Mouse (Mus musculus) neural tube, embryonic 15.5 days (tissue): Measurements from ENCODE around the gene Hpcal1. TPM values are rescaled to one million over a fixed set of nuclear protein-coding genes. Genes with fewer than 3 reads are reported as not detected.
A peak's percentile ranks its signal among the peaks of the same experiment; 100 is the strongest.
"Not testable (repeated sequence)": the region's sequence is repeated elsewhere in the genome, so short reads cannot be mapped to it uniquely, and the experiment has no call there.

Experiments used
- ATAC-seq: fragments of 200-750 bp; cut with Nextera tagmentation; 2 replicates; pipeline ENCODE4 v1.8.0; 2017; ENCODE audit warnings: mild to moderate bottlenecking, moderate TSS enrichment, moderate library complexity; ENCODE audit not compliant: low FRiP score
- H3K27ac ChIP-seq: fragments of 300-500 bp; sonication (generic); replicated peaks from 2 replicates; pipeline ENCODE4 v1.5.1; 2015; ENCODE audit warnings: mild to moderate bottlenecking, inconsistent platforms
- H3K27me3 ChIP-seq: fragments of 300-500 bp; sonication (generic); replicated peaks from 2 replicates; pipeline ENCODE4 v1.6.1; 2015; ENCODE audit warnings: inconsistent platforms
- H3K36me3 ChIP-seq: fragments of 300-500 bp; sonication (generic); 2 replicates; pipeline ENCODE4 v1.6.1; 2015; ENCODE audit warnings: inconsistent platforms
- H3K4me1 ChIP-seq: fragments of 300-500 bp; sonication (generic); 2 replicates; pipeline ENCODE4 v1.6.1; 2015; ENCODE audit warnings: inconsistent platforms
- H3K4me2 ChIP-seq: fragments of 300-500 bp; sonication (generic); 2 replicates; pipeline ENCODE4 v1.6.1; 2015; ENCODE audit warnings: inconsistent platforms, mild to moderate bottlenecking, moderate library complexity
- H3K4me3 ChIP-seq: fragments of 300-500 bp; sonication (generic); replicated peaks from 2 replicates; pipeline ENCODE4 v1.5.1; 2015; ENCODE audit warnings: mild to moderate bottlenecking, inconsistent platforms
- H3K9ac ChIP-seq: fragments of 300-500 bp; sonication (generic); replicated peaks from 2 replicates; pipeline ENCODE4 v1.6.1; 2015; ENCODE audit warnings: mild to moderate bottlenecking, inconsistent platforms
- H3K9me3 ChIP-seq: fragments of 300-500 bp; sonication (generic); replicated peaks from 2 replicates; pipeline ENCODE4 v1.6.1; 2016; ENCODE audit warnings: inconsistent platforms
- WGBS: fragments of 180-500 bp; shearing (Covaris S2); methylation state at CpG from one replicate; pipeline ENCODE4 v1.1.7; 2015; ENCODE audit warnings: mixed read lengths; 5-methylcytosine and 5-hydroxymethylcytosine counted together
- polyA plus RNA-seq: library from polyadenylated mRNA; unstranded; fragments of >200 nt; fragmentation: Nextera tagmentation; extraction: Ambion mirVana; gene quantifications from 2 replicates; pipeline ENCODE4 v1.2.1, GENCODE M21; 2015

Hpcal1 gene
- polyA plus RNA-seq, 1 experiment from 2014 or later: 133 TPM

DNA sequence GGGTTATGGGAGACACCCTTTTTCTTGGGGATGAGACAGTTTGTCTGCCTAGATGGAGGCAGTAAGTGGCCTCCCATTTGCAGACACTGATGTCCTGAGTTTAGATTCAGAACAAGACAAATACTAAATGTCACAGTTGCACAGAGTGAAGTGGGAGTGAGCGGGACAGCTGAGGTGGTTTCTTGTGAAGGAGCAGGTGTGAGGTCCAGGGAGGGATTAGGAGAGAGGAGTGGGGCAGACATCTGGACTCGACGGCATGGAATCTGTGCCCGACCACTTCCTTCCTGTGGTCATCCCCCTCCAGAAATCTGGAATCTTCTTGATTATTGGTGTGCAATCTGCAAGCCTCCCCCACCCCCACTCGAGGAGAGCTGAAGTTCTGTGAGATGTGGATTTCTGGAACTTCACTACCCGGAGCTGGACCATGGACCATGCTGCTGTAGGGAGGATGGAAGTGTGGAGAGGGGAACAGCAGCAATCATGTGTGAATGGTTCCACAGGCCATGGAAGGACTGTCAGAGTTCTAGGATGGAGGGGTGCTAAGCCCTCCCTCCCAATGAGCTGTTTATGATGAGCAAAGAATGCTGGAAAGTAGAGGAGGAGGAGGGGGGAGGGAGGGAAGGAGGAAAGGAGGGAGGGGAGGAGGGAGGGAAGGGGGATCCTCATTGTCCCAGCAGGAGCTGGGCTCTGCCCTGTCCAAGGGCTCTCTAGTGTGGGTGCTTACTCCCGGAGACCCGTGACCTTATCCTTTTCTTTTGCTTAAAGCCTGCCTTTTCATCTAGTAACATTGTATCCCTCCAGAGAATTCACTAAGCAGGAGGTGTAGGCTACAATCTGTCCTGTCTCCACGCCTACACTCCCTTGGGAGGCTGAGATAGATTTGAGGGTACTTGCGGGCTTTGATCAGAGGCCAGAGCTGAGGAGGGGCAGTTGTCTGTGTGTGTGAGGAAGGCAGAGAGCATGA is 56.8 kb downstream of the Hpcal1 start:
- H3K4me2 ChIP-seq: no peak overlapping the region
- 34% methylated on average over 10 of the region's 10 CpGs for WGBS
- H3K9me3 ChIP-seq: no peaks in the 10 kb centered on the region
- H3K4me1 ChIP-seq: peaks cover 39% of the 10 kb centered on the region
- H3K9ac ChIP-seq: no peak overlapping the region
- H3K4me3 ChIP-seq: no peak overlapping the region
- H3K27me3 ChIP-seq: no peaks in the 10 kb centered on the region
- ATAC-seq: peak; percentile 39; the same call in 1 of the 2 replicates
- 0 out of 2 replicates have a peak overlapping the region, but pooled peaks have one; percentile 9 for H3K27ac ChIP-seq
- H3K36me3 ChIP-seq: no peaks in the 10 kb centered on the region

- Histone ChIP-seq H3K27ac (no peak overlapping the region), H3K4me2 (no peak overlapping the region), H3K4me1 (peaks cover 38% of the 10 kb centered on the region), H3K36me3 (no peaks in the 10 kb centered on the region), H3K4me3 (no peak overlapping the region), H3K9ac (no peak overlapping the region), H3K27me3 (no peaks in the 10 kb centered on the region), H3K9me3 (no peaks in the 10 kb centered on the region)
- WGBS: 56% methylated on average over 4 of the region's 4 CpGs
- no peak for ATAC-seq
These were observed 57.5 kb downstream of the Hpcal1 start for GRCm38 (mm10) chr12:17748155-17748529.

DNA sequence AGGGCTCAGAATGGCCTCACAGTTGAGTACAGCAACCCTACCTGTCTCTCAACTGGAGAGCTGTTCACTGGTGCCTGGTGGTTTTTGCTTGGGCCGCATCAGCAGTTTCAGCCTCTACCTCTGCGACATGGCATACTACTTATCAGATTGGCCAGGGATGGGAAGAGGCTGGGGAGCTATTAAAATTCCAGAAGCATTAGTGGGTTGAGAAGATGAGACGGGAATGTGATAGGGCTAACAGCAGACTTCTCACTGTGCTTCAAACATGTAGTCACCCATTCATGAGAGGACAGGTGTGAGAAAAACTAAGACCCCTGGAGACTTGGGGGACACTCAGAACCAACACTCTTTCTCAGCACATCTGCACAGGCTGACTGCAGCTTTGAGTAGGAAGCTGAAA is 59.1 kb downstream of the Hpcal1 start:
- no peak for ATAC-seq
- Histone ChIP-seq H3K27me3 (no peaks in the 10 kb centered on the region), H3K4me3 (no peak overlapping the region), H3K9ac (no peak overlapping the region), H3K36me3 (no peaks in the 10 kb centered on the region), H3K4me2 (no peak overlapping the region), H3K27ac (no peak overlapping the region), H3K4me1 (peaks cover 38% of the 10 kb centered on the region), H3K9me3 (no peaks in the 10 kb centered on the region)
- 69% methylated on average over 3 of the region's 3 CpGs for WGBS

DNA sequence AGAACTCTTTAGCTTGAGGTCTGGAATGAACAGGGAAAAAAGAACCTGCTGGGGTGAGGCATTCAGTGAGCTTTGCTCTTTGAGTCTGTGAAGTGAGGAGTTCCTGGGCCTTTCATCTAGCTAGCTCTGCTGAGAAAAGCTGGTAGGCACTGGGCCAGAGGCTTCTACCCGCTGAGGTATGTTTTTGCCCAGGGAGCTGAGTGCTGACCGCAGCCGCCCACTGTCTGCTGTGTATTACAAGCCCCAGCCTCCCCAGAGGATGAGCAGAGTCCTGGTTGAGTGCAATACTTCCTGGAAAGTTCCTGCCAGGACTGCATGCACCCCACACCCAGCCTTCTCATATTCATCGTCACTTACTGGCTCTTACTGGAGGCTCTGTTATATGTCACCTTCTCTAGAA is 59.8 kb downstream of the Hpcal1 start:
- Histone ChIP-seq H3K27me3 (no peaks in the 10 kb centered on the region), H3K9me3 (no peaks in the 10 kb centered on the region), H3K9ac (no peak overlapping the region), H3K4me1 (peaks cover 37% of the 10 kb centered on the region), H3K4me2 (no peak overlapping the region), H3K36me3 (no peaks in the 10 kb centered on the region), H3K27ac (no peak overlapping the region), H3K4me3 (no peak overlapping the region)
- no peak for ATAC-seq
- 72% methylated on average over 4 of the region's 4 CpGs for WGBS

GRCm38 (mm10) chr12:17752828-17753227 is 62.2 kb downstream of the Hpcal1 start:
- Histone ChIP-seq H3K4me3 (no peak overlapping the region), H3K9ac (no peak overlapping the region), H3K9me3 (no peaks in the 10 kb centered on the region), H3K27me3 (no peaks in the 10 kb centered on the region), H3K4me1 (peaks cover 15% of the 10 kb centered on the region), H3K36me3 (no peaks in the 10 kb centered on the region), H3K4me2 (no peak overlapping the region), H3K27ac (peak overlapping the region; percentile 37; the same call in 1 of the 2 replicates)
- 29% methylated on average over 5 of the region's 5 CpGs for WGBS
- 0 out of 2 replicates have a peak, but pooled peaks have one; percentile 22 for ATAC-seq

DNA sequence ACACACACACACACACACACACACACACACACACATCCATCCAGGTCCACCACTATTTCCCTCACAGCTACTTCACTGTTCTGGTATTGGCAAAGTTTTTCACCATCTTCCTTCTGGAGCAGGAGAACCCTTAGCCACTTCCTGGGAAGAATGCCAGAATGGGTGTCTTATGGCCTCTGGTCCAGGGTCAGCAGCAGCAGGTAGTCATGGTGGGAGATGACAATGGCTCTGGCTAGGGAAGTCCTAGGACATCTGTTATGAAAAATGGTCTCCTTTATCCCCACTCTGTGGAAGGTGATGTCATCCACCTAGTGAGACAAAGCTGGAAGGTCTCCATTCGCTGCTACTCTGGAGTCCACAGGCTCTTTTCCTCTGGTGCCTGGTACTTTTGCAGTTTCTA is 64.1 kb downstream of the Hpcal1 start:
- no peak overlapping the region for H3K27ac ChIP-seq
- no peaks in the 10 kb centered on the region for H3K36me3 ChIP-seq
- peaks cover 13% of the 10 kb centered on the region for H3K4me1 ChIP-seq
- H3K4me2 ChIP-seq: no peak overlapping the region
- H3K9ac ChIP-seq: no peak overlapping the region
- no peaks in the 10 kb centered on the region for H3K27me3 ChIP-seq
- H3K4me3 ChIP-seq: no peak overlapping the region
- 88% methylated on average over 1 of the region's 1 CpGs for WGBS
- no peak for ATAC-seq
- no peaks in the 10 kb centered on the region for H3K9me3 ChIP-seq

GRCm38 (mm10) chr12:17756891-17757290 is 66.2 kb downstream of the Hpcal1 start:
- Histone ChIP-seq H3K9me3 (no peaks in the 10 kb centered on the region), H3K27ac (no peak overlapping the region), H3K4me2 (no peak overlapping the region), H3K36me3 (no peaks in the 10 kb centered on the region), H3K4me3 (no peak overlapping the region), H3K4me1 (peaks cover 6% of the 10 kb centered on the region), H3K9ac (no peak overlapping the region), H3K27me3 (no peaks in the 10 kb centered on the region)
- ATAC-seq: no peak
- 69% methylated on average over 4 of the region's 4 CpGs for WGBS

DNA sequence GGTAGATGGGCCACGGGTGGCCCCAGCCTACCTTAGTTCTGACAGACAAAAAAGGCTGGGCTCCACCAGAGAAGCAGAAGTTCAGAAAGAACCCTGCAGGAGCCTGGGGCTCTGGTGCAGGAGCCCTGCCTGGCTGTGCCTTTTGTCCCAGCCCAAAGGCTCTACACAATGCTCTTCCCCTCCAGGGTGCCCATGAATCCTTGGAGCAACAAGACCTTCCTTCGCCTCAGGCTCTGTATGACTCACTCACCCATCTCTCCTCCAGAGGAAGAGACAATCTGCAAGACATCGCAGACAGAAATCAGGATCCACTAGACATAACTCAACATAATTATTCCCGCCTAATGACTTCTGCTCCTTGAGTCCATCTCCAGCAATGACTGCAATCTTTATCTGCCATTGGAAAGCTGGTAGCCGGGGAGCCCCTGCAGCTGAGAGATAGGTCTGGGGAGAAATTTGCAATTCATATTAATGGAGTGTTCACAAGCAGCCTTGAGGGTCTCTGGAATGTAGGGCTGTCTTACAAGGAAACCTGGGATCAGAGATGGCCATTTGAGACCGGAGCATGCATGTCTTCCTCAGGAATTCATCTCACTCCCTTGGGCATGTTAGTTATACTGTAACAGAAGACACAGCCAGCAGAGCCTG is 71.8 kb downstream of the Hpcal1 start:
- Histone ChIP-seq H3K9me3 (no peaks in the 10 kb centered on the region), H3K27me3 (no peaks in the 10 kb centered on the region), H3K36me3 (no peaks in the 10 kb centered on the region), H3K27ac (no peak overlapping the region), H3K9ac (no peak overlapping the region), H3K4me3 (no peak overlapping the region), H3K4me2 (no peak overlapping the region), H3K4me1 (peaks cover 8% of the 10 kb centered on the region; the same call in 1 of the 2 replicates)
- no peak for ATAC-seq
- WGBS: 52% methylated on average over 6 of the region's 6 CpGs

DNA sequence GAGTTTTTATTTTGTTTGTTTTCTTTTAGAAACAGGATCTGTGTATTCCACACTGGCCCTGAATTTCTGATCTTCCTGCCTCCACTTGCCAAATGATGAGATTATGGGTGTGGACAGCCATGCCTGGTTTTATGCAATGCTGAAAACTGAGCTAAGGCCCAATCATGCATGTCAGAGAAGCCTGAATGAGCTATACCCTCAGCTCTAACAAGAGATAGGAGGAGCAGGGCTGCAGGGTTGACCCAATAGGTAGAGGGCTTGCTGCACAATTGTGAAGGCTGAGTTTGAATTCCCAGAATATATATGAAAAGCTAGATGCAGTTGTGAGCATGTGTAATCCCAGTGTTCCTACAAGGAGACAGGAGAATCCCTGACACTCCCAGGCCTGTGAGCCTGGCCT is 72.4 kb downstream of the Hpcal1 start:
- Histone ChIP-seq H3K27ac (no peak overlapping the region), H3K4me1 (peaks cover 8% of the 10 kb centered on the region; the same call in 1 of the 2 replicates), H3K4me2 (no peak overlapping the region), H3K9me3 (no peaks in the 10 kb centered on the region), H3K9ac (no peak overlapping the region), H3K27me3 (no peaks in the 10 kb centered on the region), H3K36me3 (no peaks in the 10 kb centered on the region), H3K4me3 (no peak overlapping the region)
- ATAC-seq: no peak

DNA sequence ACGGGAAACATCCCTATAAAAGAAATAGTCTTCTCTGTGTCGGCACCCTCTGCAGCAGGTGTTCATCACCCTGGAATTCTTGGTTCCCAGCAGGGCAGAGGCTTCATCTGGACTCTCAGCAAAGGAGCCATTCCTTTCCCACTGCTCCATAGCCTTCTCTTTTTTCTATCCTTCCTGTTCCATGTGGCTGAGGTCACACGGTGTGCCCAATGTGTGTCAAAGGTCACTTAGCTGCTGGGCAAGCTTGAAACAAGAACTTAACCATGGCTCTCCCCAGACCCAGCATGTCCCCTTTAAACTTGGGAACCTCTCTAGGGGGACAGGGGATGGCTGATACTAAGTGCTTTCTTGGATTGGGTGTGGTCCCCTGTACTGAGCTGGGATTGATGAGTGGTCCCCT is 73.3 kb downstream of the Hpcal1 start:
- Histone ChIP-seq H3K4me1 (peaks cover 8% of the 10 kb centered on the region; the same call in 1 of the 2 replicates), H3K27me3 (no peaks in the 10 kb centered on the region), H3K4me2 (no peak overlapping the region), H3K4me3 (no peak overlapping the region), H3K27ac (no peak overlapping the region), H3K9me3 (no peaks in the 10 kb centered on the region), H3K36me3 (no peaks in the 10 kb centered on the region), H3K9ac (no peak overlapping the region)
- no peak for ATAC-seq
- 73% methylated on average over 3 of the region's 3 CpGs for WGBS

- not testable (repeated sequence) for H3K27ac ChIP-seq, ATAC-seq, H3K27me3 ChIP-seq, H3K4me1 ChIP-seq, H3K4me2 ChIP-seq, H3K9me3 ChIP-seq, H3K36me3 ChIP-seq, H3K4me3 ChIP-seq, H3K9ac ChIP-seq
- 88% methylated on average over 1 of the region's 1 CpGs for WGBS
These were observed 76.9 kb downstream of the Hpcal1 start for GRCm38 (mm10) chr12:17767567-17767966.
